Mouse (Mus musculus): Measurements from ENCODE around the gene Lmntd1.

- TF ChIP-seq TCF12 (IDR thresholded peaks at IDR 0.05; ENCODE audit: insufficient read depth, poor library complexity, severe bottlenecking) (no peak), E2F4 (IDR thresholded peaks at IDR 0.05; ENCODE audit: insufficient read depth) (no peak)
Observed at GRCm38 (mm10) chr6:145442786-145443185, 171.3 kb downstream of the Lmntd1 start.
